Mouse (Mus musculus): ENCODE measurements around the gene Megf11. TPM values are rescaled to one million over a fixed set of nuclear protein-coding genes. Genes with fewer than 3 reads are reported as not detected.

The Megf11 gene
- polyA plus RNA-seq, 3 experiments from 2014 or later, result 0.21 to 0.40 (median 0.32) TPM

- ATAC-seq, result no peak
These were observed 138.0 kb downstream of the Megf11 start for GRCm38 (mm10) chr9:64523264-64524045.

DNA sequence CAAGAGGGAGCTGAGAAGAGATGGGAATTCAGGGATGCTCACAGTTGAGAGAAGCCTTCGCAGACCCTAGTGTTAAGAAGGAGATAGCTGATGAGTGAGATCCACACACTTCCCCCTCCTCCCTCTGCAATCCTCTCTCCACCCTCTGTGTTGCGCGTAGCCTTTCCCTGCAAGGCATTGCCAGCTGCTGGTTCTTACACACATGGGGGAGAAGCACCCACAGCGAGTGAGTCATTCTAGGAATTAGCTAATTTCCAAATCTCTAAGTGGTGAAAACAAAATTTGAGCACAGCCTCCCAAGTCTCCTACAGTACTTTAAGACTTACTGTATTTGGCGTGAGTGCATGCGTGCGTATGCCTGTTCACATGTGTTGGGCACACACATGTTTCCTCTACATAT, 142.6 kb downstream of the Megf11 start:
- ATAC-seq, result no peak

GRCm38 (mm10) chr9:64528595-64528994, 143.2 kb downstream of the Megf11 start:
- no peak for ATAC-seq

- ATAC-seq, result no peak
These were observed 146.5 kb downstream of the Megf11 start for GRCm38 (mm10) chr9:64531935-64532334.

- ATAC-seq, result no peak
These were observed 147.4 kb downstream of the Megf11 start for GRCm38 (mm10) chr9:64532711-64533242.

GRCm38 (mm10) chr9:64533488-64534119, 148.2 kb downstream of the Megf11 start:
- ATAC-seq, result no peak

GRCm38 (mm10) chr9:64534313-64534712, 148.9 kb downstream of the Megf11 start:
- no peak for ATAC-seq

- ATAC-seq, result no peak
These were observed 149.6 kb downstream of the Megf11 start for GRCm38 (mm10) chr9:64534856-64535539.

DNA sequence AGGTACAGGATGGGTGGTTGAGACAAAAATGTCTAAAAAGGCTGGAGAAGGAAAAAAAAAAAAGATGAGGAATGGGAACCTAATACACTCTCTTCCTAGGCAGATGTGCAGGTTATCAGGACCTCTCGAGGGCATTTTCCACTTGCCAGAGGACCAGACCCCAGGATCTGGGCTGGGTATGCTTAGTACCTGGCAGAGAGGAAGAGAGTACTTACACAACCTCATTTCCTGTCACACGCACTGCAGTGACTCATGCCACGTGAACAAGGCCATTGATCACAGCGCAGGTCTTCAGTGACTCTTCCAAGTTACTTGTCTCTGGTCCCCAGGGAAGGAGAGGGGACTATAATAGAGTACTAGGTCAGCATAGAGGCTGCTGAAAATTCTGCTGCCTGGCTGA, 152.4 kb downstream of the Megf11 start:
- ATAC-seq, result no peak

DNA sequence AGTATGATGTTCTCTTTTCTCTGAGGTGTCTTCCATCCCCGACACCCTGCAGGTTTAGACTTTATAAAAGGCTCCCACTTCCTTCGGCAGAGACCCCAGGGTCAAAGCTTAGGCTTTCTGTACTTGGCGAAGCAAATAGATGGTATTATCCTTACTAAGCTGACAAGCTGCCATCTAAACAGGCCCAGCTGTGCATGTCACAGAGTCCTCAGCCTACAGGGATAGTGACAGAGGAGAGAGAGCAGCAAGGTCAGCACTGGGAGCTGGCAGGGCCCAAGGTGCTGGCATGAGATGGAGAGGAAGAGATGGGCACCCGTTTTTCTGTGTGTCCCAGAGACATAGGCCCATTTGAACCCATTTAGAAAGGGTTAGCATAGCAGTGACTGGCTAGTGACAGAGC, 156.8 kb downstream of the Megf11 start:
- no peak for ATAC-seq

GRCm38 (mm10) chr9:64543125-64543524, 157.7 kb downstream of the Megf11 start:
- no peak for ATAC-seq

- no peak for ATAC-seq
These were observed 161.0 kb downstream of the Megf11 start for GRCm38 (mm10) chr9:64546344-64546991.

GRCm38 (mm10) chr9:64548332-64548731, 162.9 kb downstream of the Megf11 start:
- ATAC-seq, result no peak

- no peak for ATAC-seq
These were observed 165.9 kb downstream of the Megf11 start for GRCm38 (mm10) chr9:64551307-64551706.

GRCm38 (mm10) chr9:64552046-64552445, 166.6 kb downstream of the Megf11 start:
- ATAC-seq, result no peak

- ATAC-seq, result no peak
These were observed 168.0 kb downstream of the Megf11 start for GRCm38 (mm10) chr9:64553441-64553840.

DNA sequence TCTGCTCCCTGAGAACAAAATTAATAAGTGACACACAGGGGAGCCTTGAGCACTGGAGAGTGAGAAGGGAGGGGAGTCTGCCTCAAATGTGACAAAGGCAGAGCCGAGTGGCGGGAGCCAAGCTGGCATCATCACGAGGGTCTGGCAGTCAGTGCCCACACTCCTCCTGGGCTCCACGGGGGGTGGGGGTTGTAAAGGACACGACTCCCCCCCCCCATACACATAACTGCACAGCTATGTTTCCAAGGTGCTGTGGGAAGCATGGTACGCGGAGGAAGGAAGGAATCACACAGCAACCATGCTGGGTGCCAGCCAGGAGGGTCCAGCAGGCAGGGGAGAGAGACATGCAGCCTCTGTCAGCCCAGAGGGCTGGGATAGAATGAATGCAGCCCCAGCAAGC, 170.2 kb downstream of the Megf11 start:
- no peak for ATAC-seq

DNA sequence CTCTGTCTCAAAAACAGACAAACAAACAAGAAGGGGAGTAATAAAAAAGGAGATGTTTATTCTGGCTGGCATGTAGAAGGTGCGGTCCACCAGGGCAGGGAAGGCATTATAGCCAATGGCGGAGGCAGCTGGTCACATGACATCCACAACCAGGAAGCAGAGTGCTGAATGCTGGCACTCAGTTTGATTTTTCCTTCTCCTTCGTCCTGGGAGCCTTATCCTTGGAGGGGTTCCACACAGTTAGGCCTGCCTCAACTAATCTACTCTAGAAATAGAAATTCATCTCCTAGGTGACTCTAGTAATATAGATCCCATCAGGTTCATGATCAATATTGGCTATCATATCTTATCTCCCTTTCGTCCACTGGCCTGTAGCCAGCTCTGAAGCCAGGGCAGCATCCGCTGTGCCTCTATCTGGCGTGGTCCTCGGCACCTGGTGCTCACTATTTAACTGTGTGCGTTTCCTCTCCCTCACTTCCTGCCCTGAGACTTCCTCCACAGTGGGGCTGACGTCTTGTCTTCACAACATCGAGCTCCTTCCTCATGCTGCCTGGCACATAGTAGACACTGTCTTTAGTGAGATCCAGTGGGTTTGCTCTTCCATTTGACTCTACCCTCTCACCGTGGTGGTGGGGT, 171.8 kb downstream of the Megf11 start:
- ATAC-seq, result no peak

DNA sequence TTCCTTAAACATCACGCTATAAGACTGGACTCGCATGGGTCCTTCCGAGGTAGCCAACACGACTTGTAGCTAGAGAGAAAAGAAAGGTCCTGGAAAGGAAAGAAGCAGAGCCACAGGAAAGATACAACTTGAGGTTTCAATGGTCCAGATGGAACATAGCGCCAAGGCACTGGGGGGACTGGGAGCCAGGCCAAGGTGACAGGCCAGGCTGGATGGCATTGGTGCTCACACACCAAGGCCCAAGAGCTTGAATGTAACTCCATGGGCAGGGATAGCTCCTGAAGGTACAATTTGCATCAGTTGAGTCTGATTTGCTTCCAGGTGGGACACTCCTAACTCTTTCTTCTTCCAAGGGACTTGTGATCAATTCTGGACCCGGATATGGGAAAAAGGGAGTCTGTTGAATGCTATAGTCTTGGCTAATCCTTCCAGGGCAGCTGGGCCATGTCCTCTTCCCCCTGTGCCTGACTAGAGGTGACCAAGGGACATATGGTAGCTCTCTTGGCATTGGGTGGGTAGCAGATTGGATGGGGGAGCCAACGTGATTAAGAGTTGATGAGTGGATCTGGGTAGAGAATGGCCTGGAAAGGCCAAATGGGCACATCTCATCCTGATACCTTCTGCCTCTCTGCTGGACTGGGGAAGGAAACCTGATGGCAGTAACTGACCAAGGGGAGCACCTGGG, 172.6 kb downstream of the Megf11 start:
- no peak for ATAC-seq

DNA sequence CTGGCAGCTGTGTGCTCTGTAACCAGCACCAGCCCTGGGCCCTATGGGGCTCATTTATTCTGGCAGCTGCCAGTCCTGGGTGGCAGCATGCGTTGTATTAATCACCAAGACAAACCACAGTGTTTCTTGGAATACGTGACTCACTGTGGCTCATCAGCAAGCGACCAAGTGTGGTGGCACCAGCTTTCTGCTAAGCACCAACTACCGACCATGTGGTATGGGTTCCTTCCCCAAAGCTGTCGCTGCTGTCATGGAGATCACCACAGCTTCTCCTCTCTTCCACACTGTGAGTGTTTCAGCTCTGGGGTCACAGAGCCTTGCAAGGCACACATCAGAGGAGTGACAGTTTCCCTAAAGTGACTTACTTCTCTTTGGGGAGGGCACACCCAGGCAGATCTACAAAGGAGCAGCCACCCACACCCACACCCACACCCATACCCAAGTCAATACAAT, 178.9 kb downstream of the Megf11 start:
- no peak for ATAC-seq

- ATAC-seq, result no peak
These were observed 180.5 kb downstream of the Megf11 start for GRCm38 (mm10) chr9:64565915-64566314.

DNA sequence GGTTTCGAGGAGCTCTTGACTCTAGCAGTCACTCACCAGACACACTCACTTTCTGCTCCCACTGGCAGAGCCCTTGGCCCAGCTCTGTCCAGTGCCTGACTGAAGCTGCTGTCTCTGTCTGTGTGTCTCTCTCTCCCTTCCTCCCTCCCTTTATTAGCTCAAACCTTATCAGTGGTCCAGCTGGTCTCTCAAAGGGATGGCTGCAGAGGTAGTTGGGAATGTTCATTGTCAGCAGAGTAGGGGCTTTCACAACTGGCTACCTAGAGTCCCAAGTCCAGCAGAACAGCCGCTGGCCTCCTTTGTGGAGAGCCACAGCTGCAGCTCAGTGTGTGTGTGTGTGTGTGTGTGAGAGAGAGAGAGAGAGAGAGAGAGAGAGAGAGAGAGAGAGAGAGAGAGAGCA, 180.9 kb downstream of the Megf11 start:
- no peak for ATAC-seq
